Mouse (Mus musculus) layer of hippocampus, postnatal 10 days (tissue): Measurements from ENCODE around the gene Smoc1. TPM values are rescaled to one million over a fixed set of nuclear protein-coding genes. Genes with fewer than 3 reads are reported as not detected.
A peak's percentile ranks its signal among the peaks of the same experiment; 100 is the strongest.

Experiments
- DNase-seq, 2 experiments: peaks; one replicate each; pipeline ENCODE4 v3.0.0; 2021; ENCODE audit warnings: low spot score in 2 of 2
- total RNA-seq, 2 experiments: library from RNA; stranded (reverse); gene quantifications; 2 replicates each; pipeline ENCODE4 v1.2.3; 2021

Smoc1 gene
- total RNA-seq, 2 experiments from 2014 or later: 12.1 to 13.9 TPM

DNA sequence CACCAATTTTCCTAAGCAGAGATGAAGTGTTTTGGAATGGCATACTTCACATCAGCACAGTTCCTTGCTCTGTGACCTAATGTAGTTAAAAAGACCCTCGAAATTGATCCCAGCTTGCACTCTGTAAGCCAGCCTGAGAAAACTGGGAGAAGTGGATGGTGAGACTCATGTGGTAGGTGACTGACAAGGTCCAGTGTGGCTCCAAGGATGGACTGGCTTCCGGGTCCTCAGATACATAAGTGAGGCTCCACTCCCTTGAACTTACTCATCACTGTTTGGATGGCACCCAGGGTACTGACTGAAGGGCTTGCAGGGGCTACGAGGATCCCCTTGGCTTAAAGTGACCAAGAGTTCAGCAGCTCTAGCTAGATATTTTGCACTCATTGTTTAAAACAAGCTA lies 137.0 kb downstream of the Smoc1 start:
- no peak for DNase-seq

DNA sequence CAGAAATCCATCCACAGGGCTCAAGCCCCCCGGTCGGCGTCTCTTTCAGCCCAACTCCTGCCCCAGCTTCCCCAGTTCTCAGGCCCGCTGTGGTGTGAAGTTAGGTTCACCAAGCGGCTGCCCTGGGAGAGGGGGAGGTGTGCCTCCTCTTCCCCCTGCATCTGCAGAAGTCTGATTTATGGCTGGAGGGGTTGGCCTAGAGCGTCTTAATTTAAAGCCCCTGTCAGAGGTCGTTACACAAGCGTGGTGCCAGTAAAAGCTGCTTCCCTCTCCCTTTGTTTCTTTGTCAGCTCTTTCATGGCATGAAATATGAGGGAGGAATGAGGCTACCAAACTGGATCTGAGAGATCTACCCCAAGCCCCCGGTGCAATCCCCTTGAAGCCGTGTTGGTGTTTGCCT lies 139.5 kb downstream of the Smoc1 start:
- DNase-seq: no peak

DNA sequence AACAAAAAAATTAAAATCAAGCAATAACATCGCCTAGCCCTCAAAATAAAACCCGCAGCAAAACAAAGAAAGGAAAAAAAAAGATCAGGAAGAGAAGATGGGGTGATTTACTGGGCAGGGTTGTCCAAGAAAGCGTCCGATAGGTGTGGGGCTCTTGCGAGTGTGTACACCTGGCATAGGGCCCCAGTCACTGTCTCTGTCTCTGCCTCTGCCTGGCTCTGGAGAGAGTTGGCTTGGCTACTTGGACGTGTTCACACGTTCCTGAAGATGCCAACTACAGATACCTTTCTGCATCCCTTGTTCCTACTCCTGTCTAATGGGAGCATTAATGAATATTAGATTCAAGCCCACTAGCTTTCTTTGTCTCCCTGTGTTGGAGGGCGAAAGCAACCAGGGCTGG lies 140.0 kb downstream of the Smoc1 start:
- DNase-seq: no peak

DNA sequence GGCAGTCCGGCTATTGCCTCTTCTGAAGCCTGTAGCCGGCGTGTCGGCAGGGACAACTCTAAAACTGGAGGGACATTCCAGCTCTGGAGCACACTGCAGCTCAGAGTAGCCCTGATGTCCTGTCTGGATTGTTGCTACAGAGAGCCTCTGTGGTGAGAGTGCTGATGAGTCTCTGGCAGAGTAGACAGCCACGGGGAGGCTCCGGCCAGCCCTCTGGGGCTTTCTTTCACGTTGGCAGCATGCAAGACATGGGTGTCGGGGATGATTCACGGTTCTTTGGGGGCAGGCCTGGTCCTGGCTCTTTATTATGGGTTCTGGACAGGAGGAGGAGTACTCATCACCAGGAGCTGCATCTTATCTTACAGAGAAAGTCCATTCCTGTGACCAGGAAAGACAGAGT lies 140.5 kb downstream of the Smoc1 start:
- no peak for DNase-seq

DNA sequence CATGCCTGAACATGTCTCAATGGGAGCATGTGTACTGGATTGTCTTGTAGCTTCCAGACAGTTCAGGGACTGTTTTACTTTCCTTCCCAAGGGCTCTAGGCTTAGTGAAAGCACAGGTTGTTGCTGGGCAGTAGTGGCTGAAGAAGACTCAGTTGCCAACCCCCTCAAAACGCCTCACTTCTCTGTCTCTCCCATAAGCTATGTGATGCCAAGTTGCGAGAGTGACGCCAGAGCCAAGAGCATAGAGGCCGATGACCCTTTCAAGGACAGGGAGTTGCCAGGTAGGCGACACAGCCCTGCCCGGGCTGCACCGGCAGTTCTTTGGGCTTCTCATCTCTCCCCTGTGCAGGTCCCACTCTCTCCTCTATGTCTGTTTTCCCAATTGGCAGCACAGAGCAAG lies 141.4 kb downstream of the Smoc1 start:
- DNase-seq: no peak

DNA sequence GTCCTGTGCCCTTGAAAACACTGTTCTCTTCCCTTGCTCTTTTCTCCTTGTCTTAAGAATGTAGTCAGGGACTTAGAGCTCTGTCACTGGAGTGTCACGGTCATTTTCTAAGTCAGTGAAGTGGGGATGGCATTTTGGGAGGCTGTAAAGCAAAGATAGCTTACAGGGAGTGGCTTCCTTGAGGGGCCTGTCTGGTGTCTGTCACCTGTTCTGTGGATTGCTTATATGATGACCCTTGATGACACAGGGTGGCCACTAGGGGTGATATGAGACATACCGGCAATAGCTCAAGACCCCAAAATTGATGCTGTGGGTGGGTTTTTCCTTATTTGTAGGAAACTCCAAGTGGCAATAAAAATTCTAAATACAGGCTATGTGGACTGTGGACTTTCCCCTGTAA lies 141.9 kb downstream of the Smoc1 start:
- DNase-seq: no peak

DNA sequence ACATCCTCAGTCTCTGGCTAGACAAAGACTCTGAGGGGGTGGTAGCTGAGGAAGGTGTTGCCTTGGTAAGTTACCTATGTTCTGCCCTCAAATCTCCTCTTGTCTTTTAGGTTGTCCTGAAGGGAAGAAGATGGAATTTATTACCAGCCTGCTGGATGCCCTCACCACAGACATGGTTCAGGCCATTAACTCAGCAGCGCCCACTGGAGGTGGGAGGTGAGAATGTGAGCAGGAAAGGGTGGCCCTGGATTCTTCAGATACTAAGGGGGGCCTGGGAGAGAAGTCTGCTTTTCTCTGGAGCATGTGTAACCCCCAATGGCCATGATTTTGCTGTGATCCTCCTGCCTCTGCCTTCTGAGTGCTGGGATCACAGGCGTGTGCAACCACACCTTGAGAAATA lies 143.5 kb downstream of the Smoc1 start:
- DNase-seq: no peak

DNA sequence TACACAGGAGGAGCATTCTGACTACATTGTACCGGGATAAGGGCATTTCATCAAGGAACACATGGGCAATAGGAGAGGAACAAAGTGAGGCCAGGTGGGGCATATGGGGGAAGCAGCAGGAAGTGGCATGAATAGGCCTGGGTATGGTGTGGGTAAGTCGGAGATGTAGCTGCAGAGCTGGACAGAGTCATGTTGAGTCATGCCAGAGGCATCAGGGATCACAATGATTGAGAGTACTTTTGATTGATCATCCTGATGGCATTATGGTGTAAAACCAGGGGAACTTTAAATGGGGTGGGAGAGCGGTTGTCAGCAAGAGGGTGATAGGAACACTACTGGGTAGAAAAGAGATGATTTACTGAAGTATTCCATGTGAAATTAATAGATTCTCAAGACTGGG lies 146.4 kb downstream of the Smoc1 start:
- DNase-seq: no peak

DNA sequence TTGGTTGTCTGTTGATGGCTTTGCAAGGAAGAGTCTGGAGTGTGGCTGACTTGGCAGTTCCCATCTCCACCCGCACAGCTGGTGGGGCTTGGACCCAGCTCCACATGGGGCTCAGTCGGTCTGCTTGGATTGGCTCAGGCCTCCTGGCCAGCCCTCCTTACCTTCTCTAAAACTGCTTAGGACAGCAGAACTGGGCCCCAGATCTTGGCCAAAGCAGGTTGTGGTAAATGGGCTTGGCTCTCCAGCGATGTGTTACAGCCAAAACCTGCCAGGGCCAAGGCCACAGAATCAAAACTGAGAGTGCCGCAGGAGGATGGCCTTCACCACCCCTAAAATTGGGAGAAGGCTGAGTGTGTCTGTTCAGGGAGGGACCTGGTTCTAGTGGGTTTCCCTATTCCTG lies 147.3 kb downstream of the Smoc1 start:
- DNase-seq: no peak

DNA sequence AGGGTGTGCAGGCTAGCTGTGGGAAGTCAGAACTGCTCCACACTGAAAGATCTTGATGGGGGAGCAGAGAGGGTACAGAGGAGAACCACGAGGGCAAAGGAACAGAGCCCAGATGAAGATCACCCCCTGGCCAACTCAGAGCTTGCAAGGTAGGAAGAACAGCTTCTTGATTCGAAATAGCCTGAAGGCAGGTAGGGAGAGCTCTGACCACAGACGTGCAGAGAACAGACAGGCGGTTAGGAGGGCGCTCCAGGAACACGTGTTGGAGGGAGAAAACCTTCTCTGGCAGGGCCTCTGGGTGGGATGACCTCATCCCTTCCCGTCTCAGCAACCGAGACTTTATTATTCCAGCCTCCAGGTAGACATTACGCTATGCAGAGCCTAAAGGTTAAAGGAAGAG lies 148.6 kb downstream of the Smoc1 start:
- no peak for DNase-seq

DNA sequence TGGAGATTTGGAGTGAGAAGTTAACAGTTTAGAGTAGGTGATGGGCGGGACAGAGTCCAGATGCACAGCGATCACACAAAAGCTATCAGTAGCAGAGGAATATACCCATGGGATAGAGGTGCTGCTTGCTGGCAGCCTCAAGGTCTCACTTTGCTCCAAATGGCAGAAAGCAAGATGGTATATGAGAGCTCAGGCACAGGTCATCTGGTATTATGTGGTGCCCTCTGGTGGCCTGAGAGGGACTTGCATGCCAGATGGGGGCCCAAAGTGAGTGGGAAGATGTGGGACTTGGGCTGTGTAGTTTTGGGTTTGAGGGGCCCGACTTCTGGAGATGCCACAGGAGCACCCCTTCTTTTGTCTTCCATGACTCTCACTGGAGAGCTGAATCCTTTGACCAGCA lies 155.5 kb downstream of the Smoc1 start:
- peak; percentile 72 to 75 for DNase-seq

DNA sequence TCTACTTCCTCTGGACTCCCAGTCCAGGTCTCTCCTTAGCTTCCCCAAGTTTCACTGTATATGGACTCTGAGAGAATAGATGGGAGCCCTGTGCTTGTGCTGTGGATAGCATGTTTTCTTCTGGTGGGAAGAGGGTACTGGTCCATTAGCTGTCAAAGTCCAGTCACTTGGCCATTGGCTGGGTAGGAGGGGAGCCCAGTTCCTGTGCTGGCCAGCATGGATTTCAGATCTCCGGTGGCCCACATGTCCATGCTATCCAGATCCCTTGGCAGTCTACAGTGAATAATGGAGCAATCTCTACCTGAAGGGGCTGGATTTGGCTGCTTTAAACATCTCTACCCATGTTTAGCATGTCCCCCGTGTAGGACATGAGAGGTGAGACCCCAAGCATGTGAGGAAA lies 158.4 kb downstream of the Smoc1 start:
- no peak for DNase-seq

DNA sequence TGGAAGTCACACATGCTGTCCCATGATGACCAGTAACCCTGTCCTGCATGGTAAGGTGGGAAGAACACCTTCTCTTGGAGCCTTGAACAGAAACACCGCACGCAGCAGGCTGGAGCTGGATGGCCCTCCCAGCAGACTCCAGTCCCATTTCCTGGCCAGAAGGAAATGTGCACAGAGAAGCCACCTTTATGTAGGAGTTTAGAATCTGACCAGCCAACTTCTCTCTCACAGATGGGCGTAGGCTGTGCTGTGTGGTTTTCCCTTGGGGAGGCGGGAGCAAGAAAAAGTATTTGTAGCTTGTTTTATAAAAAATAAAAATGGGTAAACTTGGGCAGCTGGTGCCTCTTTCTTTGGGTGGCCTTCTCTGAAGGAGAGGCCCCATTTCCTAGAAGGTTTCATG lies 159.5 kb downstream of the Smoc1 start:
- DNase-seq: no peak

DNA sequence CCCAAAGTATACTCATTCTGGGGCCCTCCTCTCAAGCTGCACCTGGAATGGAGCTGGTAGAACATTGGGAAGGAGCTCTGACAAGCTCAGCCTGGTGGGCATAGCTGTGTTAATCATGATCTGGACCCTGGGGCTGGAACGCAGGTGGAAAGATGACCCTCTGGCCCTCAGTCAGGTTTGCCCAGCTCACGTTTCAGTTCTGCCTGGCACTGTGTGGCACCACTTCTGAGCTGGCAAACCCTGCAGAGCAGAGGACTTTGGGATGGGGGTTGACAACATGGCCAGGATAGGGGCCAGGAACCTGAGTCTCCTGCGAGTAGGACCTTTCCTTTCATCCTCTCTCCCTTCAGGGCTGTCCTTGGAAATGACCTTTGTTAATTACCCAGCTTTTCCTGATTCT lies 160.1 kb downstream of the Smoc1 start:
- DNase-seq: no peak

DNA sequence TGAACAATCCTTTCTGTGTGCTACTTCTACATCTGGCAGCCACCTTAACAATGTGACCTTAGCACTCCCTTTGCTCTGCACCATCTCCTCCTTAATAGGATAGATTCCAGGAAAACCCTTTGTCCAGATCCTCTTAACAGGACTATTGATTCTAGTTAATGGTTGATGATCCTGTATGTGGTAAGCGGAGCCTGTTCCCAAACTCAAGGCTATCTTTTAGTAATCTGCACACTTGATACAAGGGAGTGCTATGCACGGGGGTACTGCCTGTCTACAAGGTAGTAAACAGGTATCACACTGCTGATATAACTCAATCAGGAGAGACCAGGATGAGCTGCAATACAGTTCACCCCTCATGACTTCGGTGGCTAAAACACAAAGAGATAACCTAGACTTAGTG lies 161.8 kb downstream of the Smoc1 start:
- no peak for DNase-seq

DNA sequence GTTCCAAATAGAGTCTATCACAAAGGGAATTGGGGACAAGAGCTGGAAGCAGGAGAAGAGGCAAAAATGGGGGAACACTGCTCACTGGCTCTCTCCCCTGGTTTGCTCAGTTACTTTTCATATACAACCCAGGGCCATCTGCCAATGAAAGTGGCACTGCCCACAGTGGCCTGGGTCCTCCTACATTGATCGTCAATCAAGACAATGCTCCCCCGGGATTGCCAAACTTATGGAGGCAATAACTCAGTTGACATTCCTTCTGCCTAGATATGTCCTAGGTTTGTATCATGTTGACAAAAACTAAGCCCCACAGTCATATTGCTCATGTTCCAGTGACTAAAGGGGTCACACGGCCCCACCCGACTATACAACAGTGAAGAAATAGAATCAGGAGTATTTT lies 162.4 kb downstream of the Smoc1 start:
- DNase-seq: no peak

DNA sequence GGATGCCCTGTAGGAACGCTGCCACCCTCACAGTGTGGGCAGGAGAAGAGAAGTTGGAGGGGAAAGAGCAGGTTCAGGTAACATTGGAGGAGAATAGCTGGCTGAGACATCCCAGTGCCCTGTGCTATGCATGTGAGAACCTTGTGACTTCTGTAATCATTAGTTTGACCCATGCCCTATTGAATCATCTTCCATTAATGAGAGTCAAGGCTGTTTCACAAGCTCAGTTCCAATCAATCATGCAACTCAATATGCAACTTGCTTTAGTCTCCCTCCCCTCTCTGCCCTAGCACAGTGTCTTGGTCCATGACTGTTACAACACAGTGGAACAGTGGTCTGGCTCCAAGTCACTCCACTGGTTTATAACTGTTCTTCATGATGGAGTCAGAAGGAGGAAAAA lies 163.0 kb downstream of the Smoc1 start:
- DNase-seq: no peak

DNA sequence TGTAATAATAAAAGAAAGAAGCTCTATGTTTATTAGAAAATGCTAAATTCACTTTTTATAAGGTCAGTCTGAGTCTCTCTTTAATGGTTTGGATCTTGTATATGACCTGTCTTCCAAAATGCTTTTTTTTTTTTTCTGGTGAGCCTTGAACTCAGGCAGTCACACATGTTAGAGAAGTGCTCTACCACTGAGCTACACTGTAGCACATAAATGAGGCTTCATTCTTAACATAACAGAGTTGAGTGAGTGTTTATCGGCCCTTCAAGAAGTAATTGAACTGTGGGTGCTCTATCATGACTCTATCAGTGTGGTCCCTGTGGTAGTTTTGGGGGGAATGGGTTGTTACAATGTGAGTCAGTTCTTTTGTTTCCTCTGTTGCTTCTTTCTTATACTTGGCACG lies 167.4 kb downstream of the Smoc1 start:
- no peak for DNase-seq

DNA sequence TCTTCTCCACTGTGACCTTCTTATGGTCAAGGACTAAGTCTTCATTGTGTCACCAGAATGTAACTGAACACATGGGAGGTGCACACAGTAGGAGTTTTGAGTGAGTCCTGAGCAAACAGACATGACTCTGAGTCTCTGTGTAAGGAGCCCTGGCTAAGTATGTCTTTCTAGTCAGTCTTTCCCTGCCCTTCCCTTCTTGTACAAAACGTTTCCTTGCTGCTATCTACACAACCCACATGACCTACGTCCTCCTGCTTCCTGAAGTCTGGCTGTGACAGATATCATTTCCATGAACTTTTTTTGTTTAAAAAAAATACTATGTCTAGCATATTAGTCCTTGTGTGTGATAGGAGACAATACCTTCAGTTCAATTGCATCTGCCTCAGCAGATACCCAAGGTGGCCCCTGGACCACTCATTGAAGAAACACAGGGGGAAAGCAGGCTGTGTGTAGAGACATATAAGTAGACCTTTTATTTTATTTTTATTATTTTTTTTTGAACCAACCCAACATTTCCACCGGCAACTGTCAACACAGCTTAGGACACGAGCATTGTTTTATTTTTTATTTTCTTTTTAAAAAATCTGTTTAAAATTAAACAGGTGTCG lies 171.0 kb downstream of the Smoc1 start:
- no peak for DNase-seq

DNA sequence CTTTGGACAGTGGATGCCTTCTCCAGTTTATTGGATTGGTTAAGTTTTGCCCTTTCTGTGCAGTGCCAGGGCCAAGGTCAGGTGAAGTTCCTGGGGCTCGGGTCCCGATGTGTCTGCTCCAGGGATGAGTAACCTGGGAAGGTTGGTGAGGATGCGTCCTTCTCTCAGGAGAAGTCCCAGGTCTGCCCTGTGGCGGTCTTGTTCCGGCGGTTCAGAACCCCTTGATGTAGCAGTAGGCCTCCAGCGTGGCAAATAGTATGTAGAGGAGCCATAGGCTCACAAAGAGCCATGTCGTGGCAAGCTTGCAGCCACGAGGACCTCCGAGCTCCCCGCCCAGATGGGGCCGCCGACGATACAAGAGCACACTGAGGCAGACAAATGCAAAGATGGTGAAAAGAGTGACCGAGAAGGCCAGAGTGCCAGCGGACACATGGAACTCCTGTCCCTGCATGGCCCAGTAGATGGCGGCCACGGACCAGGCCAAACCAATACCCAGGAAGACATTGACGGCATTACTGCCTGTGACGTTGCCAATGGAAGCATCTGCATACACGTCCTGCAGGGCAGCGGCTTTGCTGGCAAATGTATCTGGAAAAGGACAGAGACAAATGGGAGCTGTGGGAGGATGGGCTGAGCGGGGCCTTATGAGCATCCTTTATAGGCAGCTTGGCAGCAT lies 172.8 kb downstream of the Smoc1 start:
- peak; percentile 74 to 84 for DNase-seq

DNA sequence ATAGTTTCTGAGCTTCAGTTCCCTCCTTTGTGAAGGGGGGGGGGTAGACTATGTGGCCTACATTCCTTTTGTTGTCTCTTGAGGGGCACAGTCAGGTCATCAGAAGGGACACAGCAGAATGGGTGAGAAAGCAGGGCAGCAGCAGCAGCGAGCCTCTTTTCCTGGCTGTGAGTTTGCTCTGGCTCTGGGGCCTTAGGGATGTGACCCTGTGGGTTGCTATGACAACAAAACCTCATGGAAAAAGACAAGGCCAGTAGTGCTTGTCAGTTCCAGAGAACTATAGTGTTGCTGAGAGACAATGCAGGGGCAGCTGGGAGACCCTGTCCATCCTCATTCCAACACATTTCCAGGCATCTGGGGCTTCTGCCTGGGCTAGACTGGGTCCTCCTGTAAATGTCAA lies 176.6 kb downstream of the Smoc1 start:
- DNase-seq: no peak

DNA sequence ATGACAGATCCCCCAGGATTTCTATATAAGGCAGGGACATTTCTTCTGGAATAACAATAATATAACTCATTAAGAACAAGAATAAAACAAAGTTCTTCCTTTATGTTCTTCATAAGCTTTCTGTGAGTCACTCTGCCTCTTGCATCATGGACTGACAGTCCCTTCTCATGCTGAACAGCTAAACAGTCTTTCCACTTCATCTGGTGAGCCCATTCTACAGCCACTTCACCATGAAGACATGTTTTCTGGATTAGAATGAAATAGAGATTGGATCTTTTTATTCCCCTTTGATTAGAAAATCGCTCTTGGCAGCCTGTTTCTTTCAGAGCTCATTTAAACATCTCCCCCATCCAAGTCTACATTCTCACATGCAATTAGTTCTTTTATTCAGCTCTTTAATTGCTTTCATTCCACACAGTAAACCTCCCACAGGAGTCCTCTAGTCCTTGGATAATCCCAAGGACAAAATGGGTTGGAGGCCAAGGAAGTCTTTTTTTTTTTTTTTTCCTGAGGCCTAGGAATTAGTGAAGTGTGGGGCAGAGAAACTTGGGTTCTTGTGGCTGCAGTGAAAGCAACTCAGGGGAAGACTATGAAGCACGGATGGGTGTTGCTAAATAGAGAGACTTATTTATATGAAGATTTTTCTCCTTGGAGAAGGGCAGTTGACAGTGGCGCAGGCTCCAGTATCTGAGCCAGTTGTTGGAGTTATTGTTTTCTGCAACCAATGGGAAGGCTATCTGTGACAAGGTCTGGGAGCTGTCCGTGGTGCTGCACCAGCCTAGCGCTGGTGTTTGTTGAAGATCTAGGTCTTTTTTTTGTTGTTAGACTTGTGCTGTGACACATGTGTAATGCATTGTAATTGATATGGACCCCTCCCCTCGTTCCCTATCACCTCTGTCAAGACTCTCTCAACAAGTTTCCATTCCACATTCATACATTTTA lies 179.3 kb downstream of the Smoc1 start:
- no peak for DNase-seq
